Mouse (Mus musculus) bone marrow macrophage, adult 2 months (primary cell): ENCODE results near the gene Hdac7.

Source experiments
- CTCF ChIP-seq: IDR thresholded peaks from 2 replicates; pipeline ENCODE4 v1.5.1; 2012; ENCODE audit warnings: low read depth, mild to moderate bottlenecking, low read length, moderate library complexity
- POLR2A ChIP-seq: IDR thresholded peaks from 2 replicates; pipeline ENCODE4 v1.6.1; 2012; ENCODE audit warnings: mild to moderate bottlenecking, low read depth, low read length, borderline replicate concordance

DNA sequence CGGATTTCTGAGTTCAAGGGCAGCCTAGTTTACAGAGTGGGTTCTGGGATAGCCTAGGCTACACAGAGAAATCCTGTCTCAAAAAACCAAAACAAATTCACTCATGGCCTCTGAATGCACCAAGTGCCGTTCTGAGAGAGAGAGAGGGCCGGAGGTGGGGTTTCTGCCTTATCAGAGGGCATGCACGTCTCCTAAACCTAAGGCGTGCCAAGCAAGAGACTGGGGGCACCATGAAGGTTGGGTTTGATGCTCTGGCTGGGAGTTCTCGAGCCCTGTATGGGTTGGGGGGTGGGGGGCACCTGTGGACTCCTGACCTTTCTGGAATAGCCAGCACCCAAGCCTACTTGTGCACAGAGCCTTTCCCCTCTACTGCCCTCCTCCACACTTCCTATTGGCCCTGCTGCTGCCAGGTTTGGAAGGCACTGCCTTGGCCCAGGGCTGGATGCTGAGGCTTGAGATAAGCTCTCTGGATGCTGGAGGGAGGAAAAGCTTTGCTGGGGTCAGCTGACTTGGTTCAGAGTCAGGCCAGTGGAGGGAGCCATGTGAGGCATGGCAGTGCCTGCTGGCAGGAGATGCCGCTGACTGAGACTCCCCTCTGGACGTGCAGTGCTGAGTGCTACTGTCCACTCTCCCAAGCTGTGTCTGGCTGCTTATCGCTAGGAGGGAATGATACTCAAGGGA lies 58.4 kb downstream of the Hdac7 start:
- TF ChIP-seq POLR2A (no peak), CTCF (no peak)
